Mouse (Mus musculus) ES-Bruce4 (cell line): ENCODE data around the gene Gm10282.

Experiments used
- CTCF ChIP-seq: IDR thresholded peaks from one replicate; pipeline ENCODE4 v1.8.1; 2011; ENCODE audit warnings: low read depth, low read length
- EP300 ChIP-seq: IDR thresholded peaks from 2 replicates; pipeline ENCODE4 v1.6.1; 2011; ENCODE audit warnings: low read depth, low read length; ENCODE audit not compliant: insufficient read depth
- POLR2A ChIP-seq: IDR thresholded peaks from one replicate; pipeline ENCODE4 v1.8.1; 2011; ENCODE audit warnings: low read length; ENCODE audit not compliant: insufficient read depth

- TF ChIP-seq POLR2A (no peak), EP300 (no peak), CTCF (peak; percentile 84)
Measured at GRCm38 (mm10) chr8:72257171-72257901, 47.7 kb downstream of the Gm10282 start.
